Mouse (Mus musculus) left cerebral cortex, adult 18-20 months (tissue): Measurements from ENCODE around the gene 2310033P09Rik. TPM values are rescaled to one million over a fixed set of nuclear protein-coding genes. Genes with fewer than 3 reads are reported as not detected.

Source experiments
- DNase-seq, 2 experiments: peaks; one replicate each; pipeline ENCODE4 v3.0.0; 2021 to 2022; ENCODE audit warnings: low spot score in 2 of 2, mixed read lengths in 1 of 2
- total RNA-seq, 2 experiments: library from RNA; stranded (reverse); gene quantifications; 2 replicates each; pipeline ENCODE4 v1.2.3; 2021

Gene 2310033P09Rik
- total RNA-seq, 2 experiments from 2014 or later: 20.6 to 21.2 TPM

DNA sequence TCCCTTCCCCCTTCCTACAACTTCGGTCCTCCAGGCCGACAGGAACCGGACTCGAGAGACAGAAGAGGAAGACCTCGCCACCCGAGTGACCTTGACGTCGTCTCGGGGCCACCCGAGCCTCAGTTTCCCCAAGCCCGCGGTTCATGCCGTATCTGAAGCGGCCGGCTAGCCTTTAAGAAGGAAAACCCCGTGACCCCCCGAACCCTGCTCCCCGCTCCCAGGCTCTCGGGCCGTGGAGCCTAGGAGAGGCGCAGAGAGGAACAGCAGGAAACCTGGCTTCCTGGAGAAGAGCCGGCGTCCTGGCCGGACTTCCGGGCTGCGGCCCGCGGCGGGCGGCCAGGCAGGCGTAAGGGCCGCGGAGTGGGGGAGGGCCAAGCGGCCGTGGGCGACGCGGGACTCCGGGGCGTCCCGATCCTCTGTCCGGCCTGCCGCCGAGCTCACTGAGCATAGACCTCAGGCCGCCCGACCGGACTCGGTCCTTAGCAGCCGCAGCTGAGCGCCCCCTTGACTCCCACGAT, 19.5 kb downstream of the 2310033P09Rik start:
- no peak for DNase-seq

DNA sequence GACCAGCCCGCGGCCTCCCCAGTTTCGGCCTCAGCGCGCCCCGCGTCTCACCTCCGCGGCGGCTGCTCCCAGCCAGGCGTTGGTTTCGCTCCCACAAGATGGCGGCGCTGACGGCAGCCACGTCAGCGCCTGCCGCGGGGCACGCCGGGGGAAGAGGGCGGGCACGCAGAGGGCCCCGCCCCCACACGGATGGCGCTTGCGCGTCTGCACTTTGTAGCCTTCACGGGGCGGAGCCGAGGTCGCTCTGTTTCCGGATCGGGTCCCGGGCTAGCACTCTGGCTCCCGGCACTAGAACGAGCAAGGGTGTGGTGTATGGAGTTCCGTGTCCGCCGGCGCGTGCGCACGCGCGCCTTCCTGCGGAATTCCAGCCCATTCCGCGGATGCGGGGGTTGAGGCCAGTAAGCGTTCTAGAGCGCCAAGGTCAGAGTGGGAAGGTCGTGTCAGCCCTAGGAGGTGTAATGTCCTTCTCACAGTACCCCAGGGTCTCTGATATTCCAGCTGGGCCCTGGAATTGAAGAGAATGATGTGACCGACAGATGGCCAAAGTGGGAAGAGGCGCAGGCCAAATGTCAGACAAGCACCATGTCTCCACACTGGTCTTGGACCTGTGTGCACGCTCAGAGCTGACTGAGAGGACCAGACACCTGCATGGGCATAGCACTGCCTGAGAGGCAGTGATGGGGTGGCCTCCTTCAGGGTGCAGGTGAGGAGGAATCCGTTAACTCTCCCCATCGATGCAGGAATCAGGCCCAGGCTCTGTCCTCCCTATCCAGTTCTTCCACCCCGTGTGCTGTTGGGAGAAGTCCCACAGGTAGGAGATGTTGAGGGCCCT, 20.2 kb downstream of the 2310033P09Rik start, which contains the start of gene Arf1:
Gene Arf1 (minus strand): TSS at position 149 of the 832 bp plus-strand sequence.
- peak; percentile 95 to 98 for DNase-seq

DNA sequence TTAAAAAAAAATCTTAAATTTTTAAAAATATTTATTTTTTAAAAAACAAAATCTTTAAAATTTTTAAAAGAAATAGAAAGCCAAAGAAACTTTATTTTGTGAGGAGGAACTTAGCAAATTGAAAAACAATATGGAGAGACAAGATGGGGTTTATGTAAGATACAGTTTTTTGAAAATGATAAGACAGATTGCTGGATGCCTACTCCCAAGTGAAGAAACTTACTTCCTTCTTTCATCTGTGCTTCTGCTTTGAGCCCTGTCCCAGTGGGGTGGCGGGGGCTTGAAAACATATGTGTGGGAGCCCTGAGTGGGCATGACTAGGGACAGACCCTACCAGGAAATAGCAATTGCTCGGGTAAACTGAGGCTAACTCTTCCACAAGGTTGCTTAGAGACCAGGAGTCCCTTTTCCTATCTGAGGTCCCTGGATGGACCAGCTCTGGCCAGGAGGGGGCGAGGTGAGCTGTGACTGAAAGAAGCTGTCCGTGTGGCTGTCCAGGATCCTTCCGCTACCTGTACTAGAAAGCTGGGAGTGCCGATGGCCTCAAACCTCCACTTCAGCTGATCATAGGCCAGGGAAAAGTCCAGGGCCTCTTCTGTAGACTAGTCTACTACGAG, 22.1 kb downstream of the 2310033P09Rik start:
- peak; percentile 57 to 59 for DNase-seq

DNA sequence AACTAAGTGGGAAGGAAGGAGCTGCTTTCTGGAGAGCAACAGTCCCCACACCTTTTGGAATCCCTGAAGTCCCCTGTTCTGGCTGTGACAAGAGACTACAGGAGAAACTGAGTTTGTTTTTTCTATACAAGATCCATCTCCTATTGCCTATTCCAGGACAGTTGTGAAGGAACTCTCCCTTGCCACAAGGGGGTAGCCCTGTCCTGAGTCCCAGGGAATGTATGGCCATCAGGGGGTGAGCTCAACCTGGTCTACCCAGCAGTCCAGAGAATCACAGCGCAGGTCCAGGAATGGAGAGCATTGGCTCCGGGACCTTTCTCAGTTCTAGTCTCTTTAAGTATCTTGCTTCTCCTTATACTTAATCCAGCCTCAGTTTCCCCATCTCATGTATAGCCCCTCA, 24.7 kb downstream of the 2310033P09Rik start:
- DNase-seq: no peak

DNA sequence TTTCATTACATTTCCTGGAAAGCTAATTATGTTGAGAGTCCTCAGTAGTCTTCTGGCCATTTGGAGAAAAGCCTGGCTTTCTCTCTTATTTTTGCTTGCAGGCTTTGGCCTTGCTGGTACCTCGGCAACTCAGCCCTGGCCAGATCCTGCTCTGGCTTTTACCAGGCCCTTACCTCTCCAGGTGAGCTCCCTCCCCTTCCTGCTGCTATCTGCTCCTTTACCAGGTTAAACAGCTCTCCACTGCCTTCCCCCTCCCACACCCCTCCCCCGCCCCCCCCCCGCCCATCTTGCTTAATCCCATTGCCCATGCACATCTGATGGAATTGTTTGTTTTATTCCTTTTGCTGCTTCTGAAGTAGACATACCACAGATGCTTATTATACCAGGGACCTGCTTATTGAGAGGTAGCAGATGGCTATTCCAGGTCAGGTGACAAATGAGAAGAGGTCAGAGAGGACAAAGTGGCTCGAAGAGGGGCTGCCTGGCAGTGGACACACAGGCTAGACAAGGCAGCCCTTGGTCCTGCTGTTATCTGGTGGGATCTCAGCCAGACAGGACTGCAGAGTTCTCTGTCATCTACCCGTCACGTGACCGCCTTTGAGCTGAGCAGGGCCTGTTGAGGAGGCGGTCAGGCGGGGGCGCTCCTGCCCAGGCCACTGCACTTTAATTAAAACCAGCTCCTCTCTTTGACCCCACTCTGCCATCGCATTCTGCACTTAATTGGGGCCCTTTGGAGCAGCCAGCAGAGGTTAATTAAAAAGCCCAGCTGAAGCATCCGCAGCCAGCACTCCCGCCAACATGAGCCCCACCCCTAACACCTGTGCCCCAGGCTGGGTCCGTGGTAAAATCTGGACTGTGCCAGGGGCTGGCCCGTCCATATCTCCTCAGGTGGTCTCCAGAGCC, 30.7 kb downstream of the 2310033P09Rik start:
- peak; percentile 46 to 56 for DNase-seq

DNA sequence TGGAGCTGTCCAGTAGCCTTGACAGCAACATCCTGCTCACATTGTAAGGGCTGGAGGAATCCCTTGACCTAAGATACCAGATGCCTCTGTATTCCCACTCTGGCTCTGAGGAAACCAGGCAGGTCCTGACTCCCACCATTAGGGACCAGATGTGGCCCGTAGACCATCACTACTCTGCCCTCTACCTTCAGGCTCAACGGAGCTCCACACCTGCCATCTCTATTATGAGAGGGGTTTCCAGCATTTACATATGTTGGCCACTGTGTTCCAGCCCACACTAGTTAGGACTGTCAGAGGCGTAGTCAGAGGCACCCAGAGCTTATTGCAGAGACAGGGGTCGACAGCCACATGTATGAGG, 31.3 kb downstream of the 2310033P09Rik start:
- DNase-seq: no peak

DNA sequence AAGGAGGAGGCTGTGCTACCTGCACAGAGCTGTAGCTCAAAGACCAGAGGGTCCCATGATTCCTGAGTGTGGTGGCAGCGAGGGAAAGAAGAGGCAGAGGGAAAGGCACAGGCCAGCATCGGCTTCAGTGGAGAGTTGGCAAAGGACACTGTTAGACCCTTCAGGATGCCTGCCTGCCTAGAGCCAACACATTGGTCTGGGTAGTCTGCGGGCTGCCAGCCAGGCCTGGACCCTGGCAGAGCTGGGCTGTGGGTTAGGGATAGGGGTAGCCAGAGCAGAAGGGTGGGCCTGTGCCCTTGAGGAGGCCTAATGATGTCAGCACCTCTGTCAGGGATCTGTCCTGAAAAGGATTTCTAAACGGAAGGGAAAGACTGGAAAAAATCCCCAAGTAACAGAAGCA, 31.7 kb downstream of the 2310033P09Rik start:
- no peak for DNase-seq

DNA sequence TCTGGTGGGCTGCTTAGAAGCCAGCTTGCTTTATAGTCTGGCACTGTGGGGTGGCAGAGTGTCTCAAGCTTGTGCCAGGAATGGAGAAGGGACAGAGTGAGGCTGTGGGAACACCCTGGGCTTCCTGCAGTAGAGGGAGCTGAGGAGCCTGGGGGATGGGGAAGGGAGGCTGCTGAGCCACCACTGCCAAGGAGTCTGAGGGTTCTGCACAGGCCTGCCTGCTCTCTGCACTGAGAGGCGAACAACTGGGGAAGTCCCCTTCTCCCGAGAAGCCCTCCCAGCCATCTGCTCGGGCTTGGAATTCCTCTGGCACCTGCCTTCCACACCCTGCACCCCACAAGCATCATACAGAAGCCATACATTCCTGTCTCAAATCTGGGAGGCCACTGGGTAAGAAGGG, 33.7 kb downstream of the 2310033P09Rik start:
- DNase-seq: no peak

DNA sequence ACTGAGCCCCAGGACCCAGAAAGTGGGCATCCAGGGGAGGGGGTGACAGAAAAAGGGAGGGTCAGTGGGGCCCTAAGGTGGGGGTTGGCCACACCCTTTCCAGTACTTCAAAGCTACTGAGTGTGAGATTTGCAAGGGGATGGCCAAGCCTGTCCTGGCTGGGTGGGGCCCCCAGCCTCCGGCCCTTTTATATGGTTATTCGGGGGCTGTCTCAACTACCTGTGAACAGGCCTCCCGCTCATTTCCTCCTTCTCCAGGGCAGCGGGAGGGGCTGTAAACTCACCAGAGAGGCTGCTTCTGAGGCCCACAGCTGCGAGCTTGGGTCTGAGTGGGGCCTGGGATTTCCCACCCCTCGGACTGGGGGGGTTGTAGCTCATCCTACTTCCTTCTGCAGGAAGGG, 35.7 kb downstream of the 2310033P09Rik start:
- no peak for DNase-seq

DNA sequence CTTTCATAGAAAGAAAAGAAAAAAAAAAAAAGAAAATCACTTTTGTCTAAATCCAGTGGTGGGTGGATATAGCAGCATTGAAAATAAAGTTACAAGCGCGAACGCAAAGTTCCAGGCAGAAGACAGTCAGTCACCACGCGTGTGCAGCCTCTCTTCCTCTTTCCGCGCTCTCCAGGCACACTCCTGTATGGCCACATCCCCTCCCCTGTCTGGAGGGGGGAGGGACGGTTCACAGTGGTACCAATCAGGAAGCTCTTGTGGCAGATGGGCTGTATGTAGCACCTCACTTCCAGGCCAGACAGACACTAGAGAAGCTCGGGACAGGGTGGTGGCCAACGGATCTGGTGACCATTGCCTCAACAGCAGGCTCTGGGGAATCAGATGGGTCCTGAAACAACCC, 40.0 kb downstream of the 2310033P09Rik start:
- no peak for DNase-seq

DNA sequence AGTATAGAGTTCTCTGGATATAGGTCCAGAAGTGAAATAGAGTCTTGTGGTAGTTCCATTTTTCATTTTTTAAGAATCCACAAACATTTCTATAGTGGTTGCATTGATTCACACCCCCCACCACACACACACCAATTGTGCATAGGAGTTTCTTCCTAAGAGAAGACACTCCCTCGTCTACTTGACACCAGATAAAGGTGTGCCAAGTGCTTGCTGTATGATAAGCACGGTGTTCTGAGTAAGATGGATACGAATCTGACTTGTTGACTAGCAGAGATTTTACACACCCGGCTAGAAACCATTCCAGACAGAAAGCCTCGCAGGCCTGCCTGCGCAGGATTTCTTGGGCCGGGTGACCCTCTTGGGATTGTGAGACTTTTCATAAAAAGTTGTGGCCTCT, 51.5 kb downstream of the 2310033P09Rik start:
- DNase-seq: no peak

Other genes starting within 250 kb of the 2310033P09Rik start
- 10 to 100 TPM; 22.5 to 25.4 TPM for gene Trim11, start 230.2 kb upstream of the 2310033P09Rik start, total RNA-seq
- gene Obscn, start 71.9 kb upstream of the 2310033P09Rik start, total RNA-seq: 1 to 10 TPM; 1.5 to 2.4 TPM
- 1 to 10 TPM; 7.2 to 7.4 TPM for gene Iba57, start 44.6 kb upstream of the 2310033P09Rik start, total RNA-seq
- gene Gjc2, start 25.1 kb upstream of the 2310033P09Rik start, total RNA-seq: 1 to 10 TPM; 7.5 to 8.1 TPM
- 100 to 1,000 TPM; 144 TPM for gene Guk1, start 16.1 kb upstream of the 2310033P09Rik start, total RNA-seq
- gene Mrpl55, start 5.8 kb upstream of the 2310033P09Rik start, total RNA-seq: 10 to 100 TPM; 43.8 to 44.4 TPM
- gene Arf1, start 19.9 kb downstream of the 2310033P09Rik start, total RNA-seq: 100 to 1,000 TPM; 451 to 469 TPM
- gene Wnt3a, start 82.4 kb downstream of the 2310033P09Rik start, total RNA-seq: under 1 TPM in 1 of 2 experiments, not detected in 1; 0.12 TPM
- gene Wnt9a, start 98.6 kb downstream of the 2310033P09Rik start, total RNA-seq: 10 to 100 TPM; 11.9 to 17.2 TPM
- gene Prss38, start 167.3 kb downstream of the 2310033P09Rik start, total RNA-seq: not detected
- gene Jmjd4, start 241.7 kb downstream of the 2310033P09Rik start, total RNA-seq: 10 to 100 TPM; 25.7 to 25.9 TPM
- gene Snap47, start 242.9 kb downstream of the 2310033P09Rik start, total RNA-seq: 100 to 1,000 TPM; 396 to 405 TPM